Mouse (Mus musculus): ENCODE measurements around the gene Slc26a10.

Slc26a10 gene

DNA sequence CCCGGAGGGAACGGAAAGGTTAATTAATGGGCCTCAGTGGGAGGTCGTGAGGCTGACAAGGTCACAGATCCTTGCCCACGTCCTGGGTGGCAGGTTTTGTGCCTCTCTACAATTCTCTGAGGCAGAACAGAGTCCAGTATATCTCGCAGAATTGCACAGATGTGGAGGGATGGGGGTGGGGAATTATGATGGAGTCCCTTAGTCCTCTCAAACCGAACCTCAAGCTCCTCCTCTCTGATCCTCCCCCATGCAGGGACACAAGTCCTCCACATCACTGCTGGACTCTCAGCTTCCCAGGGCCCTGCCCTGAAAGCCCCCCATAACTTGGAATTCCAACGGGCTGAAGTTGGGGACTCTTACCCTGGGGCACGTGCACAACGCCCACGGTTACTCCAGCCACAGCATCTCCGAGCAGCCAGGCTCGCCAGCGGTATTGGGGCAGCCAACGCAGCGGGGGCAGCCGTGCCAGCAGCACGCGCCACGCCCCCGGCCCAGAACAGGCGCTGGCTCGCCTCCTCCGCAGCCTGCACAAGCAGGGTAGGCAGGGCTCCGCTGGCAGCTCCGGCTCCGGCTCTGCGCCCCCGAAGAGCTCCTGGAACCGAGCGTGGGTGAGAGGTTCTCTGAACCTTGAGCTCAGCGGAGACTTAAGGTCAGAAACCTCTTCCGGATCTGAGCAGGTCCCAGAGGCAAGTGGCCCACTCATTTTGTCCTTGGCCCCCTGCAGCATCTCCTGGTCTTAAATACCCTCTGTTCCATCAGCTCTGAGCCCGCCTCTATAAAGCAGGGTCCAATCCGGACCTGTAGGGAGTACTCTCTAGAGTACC is at the start of gene Slc26a10:
Gene Slc26a10, minus strand, starts transcription at position 775 of the 824 bp plus-strand sequence.
- WGBS: 5% methylated on average over 34 of the region's 34 CpGs

DNA sequence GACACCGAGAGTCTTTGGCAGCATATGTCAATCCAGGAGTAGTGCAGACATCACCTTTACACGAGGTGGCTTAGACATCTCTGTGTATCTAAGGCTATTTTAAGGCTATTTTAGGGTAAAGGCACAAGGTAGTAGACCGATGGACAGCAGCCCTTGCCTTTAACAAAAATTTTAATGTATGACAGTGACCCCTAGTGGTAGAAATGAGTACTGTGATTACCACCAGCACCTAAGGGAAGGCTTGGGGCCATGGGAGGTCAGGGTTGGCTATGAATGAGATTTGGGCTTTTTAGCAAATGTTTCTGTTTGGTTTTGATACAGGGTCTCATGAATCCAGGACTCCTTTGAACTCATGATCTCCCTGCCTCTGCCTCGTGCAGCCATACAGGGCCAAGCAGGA is 48.5 kb upstream of the Slc26a10 start:
- 13% methylated on average over 4 of the region's 4 CpGs for WGBS

DNA sequence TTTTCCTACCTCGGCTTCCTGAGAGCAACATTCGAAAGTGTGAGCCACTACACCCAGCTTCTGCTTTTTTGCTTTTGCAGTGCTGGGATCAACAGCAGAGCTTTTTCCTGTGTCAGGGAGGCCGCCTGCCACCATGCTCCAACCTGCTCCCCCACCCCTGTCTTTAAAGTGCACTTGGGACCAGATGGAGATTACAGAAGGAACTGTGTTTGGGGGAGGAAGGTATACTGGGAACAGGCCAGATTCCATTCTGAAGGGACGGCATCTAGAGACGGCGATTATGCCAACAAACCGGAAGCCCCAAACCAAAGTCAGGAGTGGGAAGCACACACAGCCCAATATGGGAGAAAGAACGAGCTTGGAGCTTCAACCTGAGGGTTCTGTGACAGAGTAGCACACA is 46.7 kb upstream of the Slc26a10 start:
- 40% methylated on average over 8 of the region's 8 CpGs for WGBS

- WGBS: 51% methylated on average over 8 of the region's 8 CpGs
These were observed 46.0 kb upstream of the Slc26a10 start for GRCm38 (mm10) chr10:127226318-127226895.

GRCm38 (mm10) chr10:127225732-127226131 is 45.3 kb upstream of the Slc26a10 start:
- WGBS: 35% methylated on average over 10 of the region's 10 CpGs

- WGBS: 46% methylated on average over 6 of the region's 6 CpGs
These were observed 44.8 kb upstream of the Slc26a10 start for GRCm38 (mm10) chr10:127225213-127225612.

DNA sequence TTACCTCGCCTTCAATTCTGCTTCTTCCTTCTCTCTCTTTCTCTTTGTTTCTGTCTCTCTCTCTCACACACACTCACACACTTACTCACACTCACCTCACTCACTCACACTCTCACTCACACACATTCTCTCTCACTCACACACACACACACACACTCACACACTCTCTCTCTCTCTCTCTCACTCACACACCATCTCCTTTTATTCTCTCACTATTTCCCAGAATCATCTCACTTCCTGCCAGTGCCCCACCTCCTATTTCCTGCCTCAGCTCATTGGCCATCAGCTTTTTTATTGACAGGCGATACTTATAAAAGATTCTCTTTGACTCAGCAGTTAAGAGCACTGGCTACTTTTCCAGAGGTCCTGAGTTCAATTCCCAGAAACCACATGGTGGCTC is 37.9 kb upstream of the Slc26a10 start:
- 98% methylated on average over 2 of the region's 2 CpGs for WGBS

DNA sequence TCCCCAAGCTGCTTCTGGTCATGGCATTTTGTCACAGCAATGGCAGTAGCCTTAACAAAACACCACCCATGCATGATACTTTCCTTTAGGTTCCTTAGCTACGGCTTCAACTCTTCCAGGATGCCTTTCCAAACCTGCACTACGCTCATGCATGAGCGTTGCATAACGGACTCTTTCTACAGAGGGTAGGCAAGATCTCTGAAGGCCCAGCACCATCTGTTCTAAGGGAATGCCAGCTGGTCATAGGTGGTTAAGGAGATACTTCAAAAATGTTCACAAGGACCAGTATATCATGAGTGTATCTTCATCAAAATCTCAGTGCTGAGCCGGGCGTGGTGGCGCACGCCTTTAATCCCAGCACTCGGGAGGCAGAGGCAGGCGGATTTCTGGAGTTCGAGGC is 36.0 kb upstream of the Slc26a10 start:
- 66% methylated on average over 11 of the region's 11 CpGs for WGBS

DNA sequence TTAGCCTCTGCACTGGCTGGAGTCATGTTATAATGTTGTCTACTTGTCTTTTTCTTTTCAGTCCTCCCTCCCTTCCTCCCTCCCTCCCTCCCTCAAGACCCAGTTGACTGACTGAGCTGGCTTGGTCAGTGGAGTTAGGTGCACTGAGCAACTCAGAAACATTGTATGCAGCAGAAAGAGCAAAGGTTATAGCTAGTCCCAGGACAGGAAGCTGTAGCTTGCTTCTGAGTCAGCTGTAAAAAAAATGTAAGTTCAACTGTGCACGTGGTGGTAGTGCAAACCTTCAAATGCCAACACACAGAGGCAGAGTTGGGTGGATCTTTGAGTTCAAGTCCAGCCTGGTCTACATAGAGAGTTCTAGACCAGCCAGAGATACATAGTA is 34.0 kb upstream of the Slc26a10 start:
- WGBS: 50% methylated on average over 1 of the region's 1 CpGs

- WGBS: 87% methylated on average over 13 of the region's 13 CpGs
These were observed 33.4 kb upstream of the Slc26a10 start for GRCm38 (mm10) chr10:127213704-127214421.

GRCm38 (mm10) chr10:127213272-127213671 is 32.8 kb upstream of the Slc26a10 start:
- 82% methylated on average over 8 of the region's 8 CpGs for WGBS

- under 1% methylated on average over 47 of the region's 47 CpGs for WGBS
These were observed 31.0 kb upstream of the Slc26a10 start, which contains the start of gene Pip4k2c for GRCm38 (mm10) chr10:127211414-127211854. Pip4k2c (minus strand) TSS chr10:127211585.

DNA sequence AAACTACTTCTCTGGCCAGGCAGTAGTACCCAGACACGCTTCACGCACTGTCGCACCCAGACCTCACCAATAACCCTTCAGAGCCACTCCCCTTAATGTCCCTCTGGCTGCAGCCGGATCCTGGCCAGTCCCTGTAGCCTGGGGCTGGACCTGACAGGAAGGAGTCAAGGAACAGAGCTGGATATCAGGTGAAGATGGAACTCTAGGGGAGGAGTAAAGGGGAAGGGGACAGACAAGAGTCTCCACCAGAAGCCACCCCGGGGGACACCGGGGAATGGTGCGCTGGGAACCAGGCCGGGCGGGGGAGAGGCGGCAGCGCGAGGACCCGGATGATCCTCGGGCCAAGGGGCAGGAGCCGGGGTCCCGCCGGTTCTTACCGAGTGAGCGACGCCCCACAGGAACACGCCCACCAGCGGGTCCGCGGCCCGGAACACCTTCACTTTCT is 30.5 kb upstream of the Slc26a10 start:
- WGBS: under 1% methylated on average over 25 of the region's 25 CpGs

DNA sequence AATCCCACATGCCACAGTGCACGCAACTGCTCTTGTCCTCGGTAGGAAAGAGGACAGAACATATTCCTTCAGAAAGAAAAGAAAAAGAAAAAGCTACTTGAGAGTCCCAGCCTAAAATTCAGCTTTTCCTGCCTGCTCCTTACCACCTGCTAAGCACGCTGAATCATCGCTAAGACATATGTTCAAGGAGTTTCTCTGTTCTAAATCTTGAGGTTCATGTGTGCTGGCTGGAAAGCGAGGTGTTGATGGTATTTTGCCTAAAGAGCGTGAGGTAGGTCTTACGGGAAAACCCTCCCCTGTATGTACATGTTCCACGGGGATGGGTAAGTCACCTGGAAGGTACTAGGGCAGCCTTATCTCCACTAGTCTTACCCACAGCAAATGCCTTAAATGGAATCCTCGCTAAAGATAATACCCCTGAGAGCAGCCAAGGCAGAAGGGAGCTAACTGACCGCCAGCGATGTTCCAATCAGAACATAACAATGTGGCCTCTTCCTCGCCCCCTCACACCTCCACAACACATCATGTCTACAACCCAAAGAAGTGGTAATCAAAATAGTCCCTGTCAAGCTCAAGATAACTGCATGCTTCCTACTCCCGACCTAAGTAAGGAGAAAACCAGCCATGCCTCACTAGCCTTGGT is 29.6 kb upstream of the Slc26a10 start:
- 50% methylated on average over 13 of the region's 13 CpGs for WGBS

DNA sequence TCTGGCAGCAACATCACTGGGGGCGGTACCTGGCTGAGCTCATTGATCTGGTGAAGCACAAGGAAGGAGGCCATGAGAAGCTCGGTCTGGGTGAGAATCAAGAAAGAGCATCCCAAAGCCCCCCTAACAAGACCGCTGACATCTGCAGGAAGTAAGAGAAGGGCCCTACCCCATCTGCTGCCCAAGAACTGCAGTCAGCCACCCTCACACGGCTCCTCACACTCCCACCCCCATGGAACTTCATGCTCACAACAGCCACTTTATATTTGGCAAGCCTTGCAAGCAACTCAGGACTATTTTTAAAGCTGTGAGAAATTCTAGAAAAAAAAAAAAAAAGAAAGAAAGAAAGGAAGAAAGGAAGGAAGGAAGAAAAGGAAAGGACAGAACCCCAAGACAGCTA is 28.5 kb upstream of the Slc26a10 start:
- 42% methylated on average over 4 of the region's 4 CpGs for WGBS

- 86% methylated on average over 10 of the region's 10 CpGs for WGBS
These were observed 24.9 kb upstream of the Slc26a10 start for GRCm38 (mm10) chr10:127205373-127205772.

- WGBS: 94% methylated on average over 5 of the region's 5 CpGs
These were observed 24.1 kb upstream of the Slc26a10 start for GRCm38 (mm10) chr10:127204589-127204988.

GRCm38 (mm10) chr10:127203106-127203505 is 22.7 kb upstream of the Slc26a10 start:
- WGBS: 90% methylated on average over 3 of the region's 3 CpGs

GRCm38 (mm10) chr10:127200279-127200678 is 19.8 kb upstream of the Slc26a10 start:
- 57% methylated on average over 8 of the region's 8 CpGs for WGBS

- WGBS: 77% methylated on average over 11 of the region's 11 CpGs
These were observed 19.0 kb upstream of the Slc26a10 start for GRCm38 (mm10) chr10:127199474-127199873.

- 44% methylated on average over 5 of the region's 5 CpGs for WGBS
These were observed 18.6 kb upstream of the Slc26a10 start for GRCm38 (mm10) chr10:127199068-127199467.

- 34% methylated on average over 2 of the region's 2 CpGs for WGBS
These were observed 18.0 kb upstream of the Slc26a10 start for GRCm38 (mm10) chr10:127198492-127198891.

Measured in cerebral cortex, adult 2 months (tissue).